Mouse (Mus musculus) layer of hippocampus, adult 11-12 months (tissue): ENCODE results near the gene Mus81.

ENCODE experiments used
- DNase-seq: peaks from one replicate; pipeline ENCODE4 v3.0.0; 2022; ENCODE audit warnings: low spot score

The Mus81 gene

DNA sequence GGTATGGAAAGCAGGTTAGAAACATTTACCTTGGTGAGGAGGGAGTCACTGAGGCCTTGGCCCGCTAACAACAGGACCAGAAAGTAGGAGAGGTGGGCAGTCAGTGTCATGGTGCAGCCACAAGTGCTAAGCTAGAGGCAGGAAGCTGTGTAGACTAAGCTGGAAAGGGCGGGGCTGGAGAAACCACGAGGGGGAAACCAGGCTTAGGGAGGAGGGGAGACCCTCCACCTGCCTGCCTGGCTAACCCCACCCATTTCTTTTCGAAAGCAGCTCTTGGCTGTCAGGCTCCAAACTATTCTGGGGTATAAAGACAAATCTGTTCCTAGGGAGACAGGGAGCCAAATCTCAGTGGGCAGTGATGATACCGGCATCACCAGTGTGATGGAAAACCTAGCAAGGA, 19.8 kb downstream of the Mus81 start, which contains the start of gene Ctsw:
Ctsw (minus strand) TSS at position 134 of the 400 bp plus-strand sequence.
- no peak for DNase-seq

- DNase-seq, result no peak
These were observed 21.2 kb downstream of the Mus81 start for GRCm38 (mm10) chr19:5466916-5467500.

DNA sequence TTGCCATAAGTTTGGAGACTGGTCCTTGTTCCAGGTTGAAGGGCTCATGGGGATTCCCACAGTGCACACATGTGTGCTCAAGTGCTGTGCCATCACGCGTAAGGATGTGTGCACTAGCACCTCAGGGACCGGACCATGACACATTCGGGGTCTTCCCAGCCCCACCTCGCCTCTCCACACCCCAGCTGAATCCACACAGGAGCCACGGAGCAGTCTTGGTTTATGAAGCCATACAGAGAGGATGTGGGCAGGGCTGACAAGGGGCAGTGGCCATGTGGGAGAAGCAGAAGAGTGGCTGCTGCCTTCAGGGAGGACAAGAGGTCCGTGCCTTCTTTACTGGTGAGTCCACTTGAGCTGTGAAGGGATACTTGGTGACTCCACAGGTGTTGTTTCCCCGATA, 23.2 kb downstream of the Mus81 start:
- no peak for DNase-seq

DNA sequence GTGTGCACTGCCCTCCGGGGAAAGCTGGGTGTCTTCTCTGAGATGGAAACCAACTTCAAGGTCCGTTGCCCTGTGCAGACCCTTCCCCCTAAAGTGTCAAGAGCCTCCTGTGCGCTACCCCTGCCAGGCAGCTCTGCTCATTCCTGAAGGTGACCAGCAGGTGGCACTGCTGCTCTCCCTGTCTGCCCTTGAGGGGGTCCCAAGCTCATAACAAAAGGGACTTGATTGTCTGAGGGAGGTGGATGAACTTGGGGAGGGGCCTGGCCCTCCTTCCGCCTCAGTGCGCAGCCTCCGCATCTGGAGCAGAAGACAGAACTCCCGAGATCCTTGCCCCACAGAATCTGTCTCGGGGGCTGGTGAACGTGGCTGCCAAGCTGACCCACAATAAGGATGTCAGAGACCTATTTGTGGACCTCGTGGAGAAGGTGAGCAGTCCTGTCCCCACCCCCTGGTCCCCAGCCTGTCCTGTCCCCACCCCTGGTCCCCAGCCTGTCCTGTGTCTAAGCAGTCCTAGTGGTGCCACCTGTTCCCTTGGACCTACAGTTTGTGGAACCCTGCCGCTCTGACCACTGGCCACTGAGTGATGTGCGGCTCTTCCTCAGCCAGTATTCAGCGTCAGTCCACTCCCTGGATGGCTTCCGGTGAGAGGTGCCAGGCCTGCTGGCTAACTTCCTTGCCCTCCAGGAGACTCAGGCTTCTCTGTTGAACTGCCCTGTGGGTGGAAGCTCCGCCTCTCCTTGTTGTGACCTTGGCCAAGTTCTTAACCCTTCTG, 24.2 kb downstream of the Mus81 start:
- DNase-seq, result no peak

DNA sequence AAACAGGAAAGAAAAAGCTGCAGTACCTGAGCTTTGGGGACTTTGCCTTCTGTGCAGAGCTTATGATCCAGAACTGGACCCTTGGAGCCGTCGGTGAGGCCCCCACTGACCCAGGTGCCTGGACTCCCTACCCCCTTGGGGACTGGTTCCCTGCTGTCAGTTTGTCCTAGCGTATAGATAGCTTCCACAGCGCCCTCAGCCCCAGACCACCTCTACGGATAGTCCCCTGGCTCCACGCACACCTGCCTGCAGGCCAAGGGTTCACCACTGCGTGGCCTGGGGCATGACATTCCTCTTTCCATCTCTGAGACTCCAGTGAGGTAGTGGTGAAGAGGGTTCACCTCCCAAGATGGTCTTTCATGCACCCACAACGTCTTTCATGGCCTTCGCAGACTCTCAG, 25.0 kb downstream of the Mus81 start:
- DNase-seq, result no peak

- no peak for DNase-seq
These were observed 26.8 kb downstream of the Mus81 start for GRCm38 (mm10) chr19:5461411-5461810.

- DNase-seq, result peak; percentile 86
These were observed 27.7 kb downstream of the Mus81 start, which contains the start of gene Fibp for GRCm38 (mm10) chr19:5460465-5460911. Gene Fibp (plus strand): TSS chr19:5460615.

DNA sequence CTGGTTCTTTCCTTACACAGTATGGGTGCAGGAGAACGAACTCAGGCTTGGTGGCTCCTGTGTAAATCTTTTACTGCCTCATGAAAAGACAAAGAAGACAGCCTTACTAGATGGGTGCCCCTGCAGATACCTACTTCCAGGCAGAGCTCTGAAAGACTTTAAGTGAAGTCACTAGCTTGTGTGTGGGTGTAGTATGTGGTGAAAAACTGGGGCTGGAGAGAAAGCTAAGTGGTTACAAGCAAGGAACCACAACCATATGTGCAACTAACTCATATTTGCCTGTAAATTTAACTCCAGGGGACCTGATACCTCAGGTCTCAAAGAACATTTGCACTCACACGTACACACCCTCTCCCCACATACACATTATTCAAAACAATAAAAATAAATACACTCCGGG, 28.3 kb downstream of the Mus81 start:
- no peak for DNase-seq

DNA sequence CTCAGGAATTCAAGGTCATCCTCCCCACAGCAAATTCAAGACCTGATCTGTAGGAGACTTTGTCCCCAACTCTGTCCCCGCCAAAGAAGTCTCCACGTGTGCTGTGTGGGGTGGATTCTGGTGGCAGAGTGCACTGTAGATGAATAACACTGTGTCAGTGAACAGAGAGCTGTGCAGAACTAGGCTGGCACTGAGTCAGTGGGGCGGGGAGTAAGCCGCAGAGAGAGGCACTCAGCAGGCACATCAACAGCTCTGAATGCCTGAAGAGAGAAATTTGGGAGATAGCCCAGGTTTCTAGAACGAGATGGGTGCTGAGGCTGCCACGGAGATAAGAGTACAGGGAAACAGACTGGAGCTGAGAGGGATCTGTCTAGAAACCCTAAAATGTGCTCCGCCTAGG, 29.2 kb downstream of the Mus81 start:
- DNase-seq, result peak; percentile 61

- no peak for DNase-seq
These were observed 30.3 kb downstream of the Mus81 start, which contains the start of gene Ccdc85b for GRCm38 (mm10) chr19:5457746-5458442. Gene Ccdc85b (minus strand): TSS chr19:5457894.

GRCm38 (mm10) chr19:5456922-5457745, 31.1 kb downstream of the Mus81 start:
- DNase-seq, result peak; percentile 98

DNA sequence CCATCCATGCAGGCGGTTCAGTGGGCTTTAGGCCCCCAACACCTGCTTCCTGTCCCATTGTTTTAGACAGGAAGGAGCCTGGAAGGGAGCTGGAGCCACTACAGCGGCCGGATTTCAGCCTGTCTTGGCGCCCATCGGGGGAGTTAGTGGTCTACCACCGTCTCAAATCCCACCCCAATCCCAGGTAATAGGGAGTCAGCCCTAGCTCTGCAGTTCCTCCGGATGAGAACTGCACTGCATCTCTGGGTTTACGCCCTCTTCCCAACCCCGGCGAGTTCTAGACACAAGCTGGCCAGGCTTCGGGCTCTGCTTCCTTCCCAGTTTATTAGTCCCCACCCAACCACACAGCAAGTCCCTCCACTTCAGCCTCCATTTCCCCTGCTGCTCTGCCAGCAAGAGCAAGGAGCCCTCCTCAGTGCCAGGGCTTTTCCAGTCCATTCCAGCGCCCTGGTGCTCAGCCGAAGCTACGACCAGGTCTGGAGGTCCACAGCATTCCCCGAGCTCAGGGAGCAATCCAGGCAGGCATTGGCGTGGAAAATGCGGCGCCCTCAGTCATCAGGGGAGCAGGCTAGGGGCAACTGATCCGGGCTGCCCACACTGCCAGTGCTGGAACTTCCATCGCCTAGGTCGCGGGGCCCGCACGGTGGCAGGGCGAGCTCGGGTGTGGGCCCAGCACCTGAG, 31.8 kb downstream of the Mus81 start:
- DNase-seq, result no peak

DNA sequence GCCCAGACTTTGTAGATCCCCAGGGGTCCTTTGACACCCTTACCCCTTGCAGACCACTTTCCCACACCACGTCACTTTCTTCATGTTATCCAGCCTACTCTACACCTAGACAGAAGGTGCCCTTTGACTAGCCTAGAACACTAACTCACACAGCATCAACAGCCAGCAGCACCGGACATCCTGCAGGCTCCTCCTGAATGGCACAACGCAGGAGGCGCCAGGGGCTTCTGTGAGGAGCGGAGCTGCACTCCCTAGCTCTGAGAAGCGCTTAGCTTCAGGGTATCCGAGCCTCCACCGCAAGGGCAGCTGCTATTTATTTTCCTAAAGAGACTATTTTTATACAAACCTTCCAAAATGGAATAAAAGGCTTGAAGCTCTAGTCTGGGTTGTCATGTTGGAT, 32.6 kb downstream of the Mus81 start:
- DNase-seq, result no peak

DNA sequence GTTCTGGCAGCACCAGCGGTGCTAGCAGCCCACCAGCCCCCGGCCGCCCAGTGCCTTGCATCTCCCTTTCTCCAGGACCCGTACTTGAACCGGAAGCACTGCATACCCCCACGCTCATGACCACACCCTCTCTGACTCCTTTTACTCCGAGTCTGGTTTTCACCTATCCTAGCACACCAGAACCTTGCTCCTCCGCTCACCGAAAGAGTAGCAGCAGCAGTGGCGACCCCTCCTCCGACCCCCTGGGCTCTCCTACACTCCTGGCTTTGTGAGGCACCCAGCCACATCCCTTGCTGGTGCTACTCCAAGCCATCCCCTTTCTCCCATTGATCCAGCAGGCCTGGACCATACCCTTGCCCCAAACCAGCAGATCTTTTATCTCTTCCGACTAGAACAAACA, 33.2 kb downstream of the Mus81 start:
- no peak for DNase-seq

- DNase-seq, result no peak
These were observed 36.4 kb downstream of the Mus81 start for GRCm38 (mm10) chr19:5451766-5452165.

DNA sequence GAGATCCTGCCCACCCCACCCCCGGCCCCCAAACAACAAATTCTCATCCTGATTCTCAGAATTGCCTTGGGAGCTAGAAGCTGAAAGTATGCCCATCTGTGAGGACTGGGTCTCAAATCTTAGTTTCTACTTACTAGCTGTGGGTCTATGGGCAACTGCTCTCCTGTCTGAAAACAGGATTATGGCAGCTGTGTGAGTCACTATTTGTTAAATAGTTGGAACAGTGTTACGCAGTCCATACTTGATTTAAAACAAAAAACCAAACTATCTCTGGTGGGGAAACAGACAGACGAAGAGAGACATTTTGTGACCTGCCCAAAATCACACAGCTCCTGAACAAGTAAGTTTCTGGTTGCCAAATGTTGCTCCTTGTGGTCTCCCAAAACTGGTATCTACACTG, 38.5 kb downstream of the Mus81 start:
- DNase-seq, result no peak

- DNase-seq, result no peak
These were observed 39.6 kb downstream of the Mus81 start for GRCm38 (mm10) chr19:5448354-5449150.

DNA sequence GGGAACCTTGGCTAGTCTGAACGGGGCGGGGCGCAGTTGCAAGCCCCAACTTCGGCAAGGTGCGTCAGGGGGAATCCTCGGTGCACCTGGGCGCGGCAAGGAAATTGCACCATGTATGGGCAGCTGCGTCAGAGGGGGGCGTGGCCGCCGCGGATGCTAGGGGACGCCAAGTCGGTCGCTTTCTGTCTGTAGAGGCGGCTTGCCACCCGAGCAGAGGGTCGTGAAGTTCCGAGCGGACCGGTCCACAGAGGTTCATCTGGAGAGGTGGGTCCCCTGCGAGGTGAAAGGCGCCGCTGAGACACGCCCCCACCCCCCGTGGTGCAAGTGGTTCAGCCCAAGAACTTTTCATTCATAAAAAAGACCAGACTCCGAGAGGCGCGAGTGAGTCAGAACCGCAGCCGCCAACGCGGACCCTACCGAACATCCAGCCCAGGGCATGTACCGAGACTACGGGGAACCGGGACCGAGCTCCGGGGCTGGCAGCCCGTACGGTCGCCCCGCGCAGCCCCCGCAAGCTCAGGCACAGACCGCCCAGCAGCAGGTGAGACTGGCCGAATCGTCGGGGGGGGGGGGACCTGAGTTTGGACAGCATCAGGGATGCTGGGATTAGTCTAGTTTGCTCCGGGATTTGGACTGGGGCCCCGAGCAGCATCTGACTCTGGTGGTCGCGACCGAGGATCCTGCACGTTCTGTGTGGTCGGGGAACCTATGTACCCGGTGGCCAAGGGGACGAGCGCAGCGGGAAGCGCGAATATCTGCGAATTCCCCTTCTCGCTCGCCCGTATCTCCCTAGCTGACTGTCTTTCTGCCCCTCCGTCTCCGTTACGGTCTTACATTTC, 40.5 kb downstream of the Mus81 start, which contains the start of gene Fosl1:
Fosl1 (plus strand) TSS at position 33 of the 839 bp plus-strand sequence.
- DNase-seq, result peak; percentile 70

DNA sequence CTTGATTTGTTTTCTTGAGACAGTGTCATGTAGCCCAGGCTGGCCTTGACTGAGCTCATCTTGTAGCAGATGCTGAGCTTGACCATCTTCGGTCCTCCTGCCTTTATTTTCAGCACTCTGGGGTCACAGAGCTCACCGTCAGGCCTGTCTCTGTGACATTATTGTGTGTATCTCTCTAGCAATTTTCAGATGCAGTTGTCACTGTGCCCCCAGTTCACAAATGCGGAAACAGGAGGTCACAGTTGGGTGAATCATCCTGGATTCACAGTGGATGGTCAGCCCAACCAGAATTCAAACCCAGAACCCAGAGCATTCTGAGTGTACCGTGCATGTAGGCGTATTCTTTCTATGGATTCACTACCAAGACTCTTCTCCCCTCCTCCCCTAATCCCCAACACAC, 42.5 kb downstream of the Mus81 start:
- no peak for DNase-seq

DNA sequence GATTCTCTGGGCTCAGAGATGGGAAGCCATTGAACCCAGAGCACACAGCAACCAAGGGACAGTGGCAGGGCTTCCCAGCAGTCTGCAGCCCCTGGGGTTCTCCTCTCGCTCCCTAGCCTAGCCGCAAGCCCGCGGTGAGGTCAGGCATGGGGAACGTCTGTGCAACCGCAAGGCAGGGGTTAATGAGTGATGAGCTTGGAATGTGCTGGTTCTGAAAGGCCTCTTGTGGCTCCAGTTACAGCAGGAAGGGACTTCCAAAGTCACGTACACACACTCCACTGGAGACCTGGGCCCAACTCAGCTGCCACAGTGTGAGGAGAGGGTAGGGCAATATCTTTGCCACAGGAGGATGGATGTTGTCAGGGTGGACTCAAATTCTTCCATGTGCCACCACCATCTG, 43.2 kb downstream of the Mus81 start:
- DNase-seq, result no peak
